Mouse (Mus musculus) cerebellum, adult 2 months (tissue): ENCODE data around the gene Eef2k.

ENCODE experiments used
- CTCF ChIP-seq: fragments of 200-500 bp; IDR thresholded peaks from 2 replicates; pipeline ENCODE4 v1.5.1; 2011; ENCODE audit warnings: low read depth, mild to moderate bottlenecking, control low read depth, low read length, moderate library complexity, borderline replicate concordance; ENCODE audit not compliant: insufficient read depth
- POLR2A ChIP-seq: fragments of 200-500 bp; IDR thresholded peaks from 2 replicates; pipeline ENCODE4 v1.6.1; 2011; ENCODE audit warnings: low read length, control low read depth, borderline replicate concordance; ENCODE audit not compliant: insufficient read depth

- no peak for TF ChIP-seq CTCF
- no peak for TF ChIP-seq POLR2A
Measured at GRCm38 (mm10) chr7:120865100-120865499, 22.5 kb downstream of the Eef2k start.
